Mouse (Mus musculus): Measurements from ENCODE around the gene Uhrf1.

DNA sequence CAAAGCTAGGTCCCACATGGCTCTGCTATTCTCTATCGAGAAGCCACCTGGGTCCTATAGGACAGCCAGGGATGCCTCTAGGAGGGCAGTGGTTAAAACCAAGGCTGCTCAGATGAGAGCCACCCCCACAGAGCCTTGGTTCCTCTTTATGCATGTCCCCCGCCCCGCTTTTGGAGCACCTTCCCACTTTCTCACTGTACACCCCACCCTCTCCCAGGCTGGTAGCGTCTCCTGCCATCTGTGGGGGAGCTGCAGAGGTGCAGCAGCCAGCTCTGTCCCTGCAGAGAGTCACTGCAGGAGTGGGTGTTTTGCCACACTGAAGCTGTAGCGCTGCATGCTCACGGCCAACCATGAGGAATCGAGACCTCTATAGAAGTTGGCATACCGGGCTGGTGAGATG, 19.8 kb upstream of the Uhrf1 start:
- TF ChIP-seq CTCF (IDR thresholded peaks at IDR 0.05; ENCODE audit: low read depth) (no peak), EP300 (IDR thresholded peaks at IDR 0.05; ENCODE audit: low read depth) (no peak)

Data from liver, embryonic 14.5 days (tissue).